Mouse (Mus musculus): ENCODE measurements around the gene Serpinh1. TPM values are rescaled to one million over a fixed set of nuclear protein-coding genes. Genes with fewer than 3 reads are reported as not detected.

The Serpinh1 gene
- polyA plus RNA-seq, 1 experiment, result 47.9 TPM

DNA sequence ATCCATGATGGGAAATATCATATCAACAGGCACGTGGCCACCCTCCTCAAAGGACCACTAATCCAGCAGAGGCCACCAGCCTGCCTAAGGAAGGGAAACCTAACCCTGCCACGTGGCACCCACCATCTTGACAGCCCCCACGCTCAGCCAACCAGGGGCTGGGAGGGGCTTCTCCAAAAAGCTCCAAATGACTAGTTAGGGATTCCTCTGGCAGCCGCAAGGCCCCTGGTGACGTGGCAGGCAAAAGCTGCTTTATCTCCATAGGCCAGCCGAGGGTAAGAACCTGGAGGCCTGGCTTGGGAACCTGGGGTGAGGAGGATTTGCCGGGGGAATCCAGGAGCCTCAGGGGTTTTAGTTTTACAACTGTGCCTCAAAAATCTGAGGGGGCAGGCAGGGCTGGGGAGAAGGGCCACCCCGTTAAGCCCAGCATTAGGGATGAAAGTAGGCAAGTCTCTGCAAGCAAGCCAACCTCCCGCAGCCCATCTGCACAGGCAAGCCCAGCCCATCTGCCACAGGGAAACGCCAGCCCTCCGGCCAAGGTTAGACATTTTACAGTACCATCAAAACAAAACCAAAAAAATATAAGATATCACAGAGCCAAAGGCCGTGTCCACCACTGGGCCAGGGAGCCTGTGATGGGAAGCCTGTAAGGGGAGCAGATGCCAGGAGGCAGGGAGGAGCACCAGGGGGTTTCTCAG, 1.8 kb downstream of the Serpinh1 start:
- TF ChIP-seq POLR2A (IDR thresholded peaks at IDR 0.05; ENCODE audit: borderline replicate concordance, control insufficient read depth, low read depth, low read length), result no peak
- no peak for TF ChIP-seq CTCF (IDR thresholded peaks at IDR 0.05; ENCODE audit: control insufficient read depth, insufficient read depth, low read length)
- Histone ChIP-seq H3K4me1 (ENCODE audit: control insufficient read depth, insufficient read depth, low read length) (no peaks in the 10 kb centered on the region), H3K27ac (ENCODE audit: control insufficient read depth, insufficient read depth, low read depth, low read length, poor library complexity) (no peak overlapping the region), H3K4me3 (replicated peaks; ENCODE audit: control insufficient read depth, low read depth, low read length) (no peak overlapping the region)
- WGBS, result 80% methylated on average over 12 of the region's 12 CpGs

DNA sequence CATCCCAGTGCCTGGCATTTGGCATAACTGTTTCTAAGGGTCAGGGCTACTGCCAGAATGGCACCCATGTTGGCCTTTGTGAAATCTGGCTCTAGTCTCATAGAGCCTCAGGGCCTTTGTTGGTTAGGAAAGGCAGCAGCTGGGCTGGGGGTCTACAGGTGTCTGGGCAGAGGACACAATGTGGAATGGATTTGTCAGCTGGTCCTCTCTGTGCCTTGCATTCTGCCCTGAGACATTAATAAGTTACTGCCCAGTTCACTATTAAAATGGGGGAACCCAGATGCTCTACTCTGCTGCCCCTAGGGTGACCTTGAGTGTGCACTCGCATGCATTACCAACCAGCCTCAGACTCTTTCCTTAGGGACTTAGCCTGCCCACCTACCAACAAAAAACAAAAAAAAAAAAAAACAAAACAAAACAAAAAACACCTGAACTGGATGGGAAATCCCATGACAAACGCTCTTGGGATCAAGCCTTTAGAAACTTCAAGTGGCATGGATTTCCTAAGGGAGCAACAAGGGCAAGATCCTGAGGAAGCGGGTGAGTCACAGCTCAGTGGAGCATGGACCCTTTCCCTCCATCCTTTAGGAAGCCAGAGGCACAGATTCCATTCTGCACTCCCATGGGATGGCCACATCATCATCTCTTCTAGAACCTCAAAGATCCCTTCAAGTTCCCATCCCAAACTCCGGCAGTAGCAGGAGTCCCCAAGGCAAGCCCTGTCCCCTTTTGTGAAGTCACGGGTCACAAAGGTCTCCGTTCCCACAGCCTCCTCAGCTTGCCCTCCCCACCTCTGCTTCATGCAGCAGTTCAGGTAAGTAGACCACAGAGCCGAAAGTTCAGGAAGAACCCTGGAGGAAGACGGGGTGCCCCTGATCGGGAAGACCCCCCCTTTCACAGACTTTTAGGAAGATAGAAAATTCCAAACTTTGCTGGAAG, 3.0 kb downstream of the Serpinh1 start:
- H3K4me1 ChIP-seq (ENCODE audit: control insufficient read depth, insufficient read depth, low read length), result no peaks in the 10 kb centered on the region
- no peak overlapping the region for H3K27ac ChIP-seq (ENCODE audit: control insufficient read depth, insufficient read depth, low read depth, low read length, poor library complexity)
- H3K4me3 ChIP-seq (replicated peaks; ENCODE audit: control insufficient read depth, low read depth, low read length), result no peak overlapping the region
- TF ChIP-seq CTCF (IDR thresholded peaks at IDR 0.05; ENCODE audit: control insufficient read depth, insufficient read depth, low read length), result no peak
- TF ChIP-seq POLR2A (IDR thresholded peaks at IDR 0.05; ENCODE audit: borderline replicate concordance, control insufficient read depth, low read depth, low read length), result no peak
- 79% methylated on average over 9 of the region's 9 CpGs for WGBS

DNA sequence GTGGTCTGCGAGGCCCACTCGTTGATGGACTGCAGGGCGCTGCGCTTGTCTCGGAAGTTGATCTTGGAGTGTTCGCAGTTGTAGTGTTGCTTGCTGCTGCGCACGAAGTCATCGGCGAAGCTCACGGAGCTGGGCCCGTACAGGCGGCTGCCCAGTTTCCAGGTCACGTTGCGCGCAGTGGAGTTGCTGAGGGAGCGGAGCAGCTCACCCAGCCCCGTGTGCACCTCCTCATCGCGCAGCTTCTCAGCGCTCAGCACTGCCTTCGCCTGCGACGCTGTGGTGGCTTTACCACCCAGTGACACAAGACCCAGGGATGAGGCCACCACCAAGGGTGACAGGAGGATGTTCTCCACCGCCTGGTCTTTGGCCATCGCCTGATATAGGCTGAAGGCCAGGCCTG, 4.2 kb downstream of the Serpinh1 start:
- 92% methylated on average over 26 of the region's 26 CpGs for WGBS
- no peak for TF ChIP-seq POLR2A (IDR thresholded peaks at IDR 0.05; ENCODE audit: borderline replicate concordance, control insufficient read depth, low read depth, low read length)
- TF ChIP-seq CTCF (IDR thresholded peaks at IDR 0.05; ENCODE audit: control insufficient read depth, insufficient read depth, low read length), result no peak
- no peak overlapping the region for H3K4me3 ChIP-seq (replicated peaks; ENCODE audit: control insufficient read depth, low read depth, low read length)
- no peak overlapping the region for H3K27ac ChIP-seq (ENCODE audit: control insufficient read depth, insufficient read depth, low read depth, low read length, poor library complexity)
- no peaks in the 10 kb centered on the region for H3K4me1 ChIP-seq (ENCODE audit: control insufficient read depth, insufficient read depth, low read length)

DNA sequence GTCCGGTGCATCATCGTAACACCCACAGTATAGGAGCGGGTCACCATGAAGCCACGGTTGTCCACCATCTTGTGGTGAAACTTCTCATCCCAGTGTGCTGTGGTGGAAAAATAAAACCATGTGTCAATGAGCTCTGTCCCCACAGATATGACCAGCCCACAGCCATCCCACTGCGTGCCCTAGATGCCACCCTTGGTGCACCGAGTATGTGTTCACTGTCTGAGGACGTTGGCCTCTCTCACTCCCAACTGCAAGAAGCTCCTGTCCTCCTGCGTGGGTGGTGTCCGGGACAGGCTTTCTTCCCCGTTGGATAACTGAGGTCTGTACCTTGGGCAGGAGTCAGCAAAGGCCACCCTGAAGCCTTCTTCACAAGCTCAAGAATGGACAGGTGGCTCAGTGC, 5.8 kb downstream of the Serpinh1 start:
- H3K4me1 ChIP-seq (ENCODE audit: control insufficient read depth, insufficient read depth, low read length), result no peaks in the 10 kb centered on the region
- no peak overlapping the region for H3K27ac ChIP-seq (ENCODE audit: control insufficient read depth, insufficient read depth, low read depth, low read length, poor library complexity)
- WGBS, result 91% methylated on average over 10 of the region's 10 CpGs
- TF ChIP-seq CTCF (IDR thresholded peaks at IDR 0.05; ENCODE audit: control insufficient read depth, insufficient read depth, low read length) (no peak), POLR2A (IDR thresholded peaks at IDR 0.05; ENCODE audit: borderline replicate concordance, control insufficient read depth, low read depth, low read length) (no peak)
- no peak overlapping the region for H3K4me3 ChIP-seq (replicated peaks; ENCODE audit: control insufficient read depth, low read depth, low read length)

DNA sequence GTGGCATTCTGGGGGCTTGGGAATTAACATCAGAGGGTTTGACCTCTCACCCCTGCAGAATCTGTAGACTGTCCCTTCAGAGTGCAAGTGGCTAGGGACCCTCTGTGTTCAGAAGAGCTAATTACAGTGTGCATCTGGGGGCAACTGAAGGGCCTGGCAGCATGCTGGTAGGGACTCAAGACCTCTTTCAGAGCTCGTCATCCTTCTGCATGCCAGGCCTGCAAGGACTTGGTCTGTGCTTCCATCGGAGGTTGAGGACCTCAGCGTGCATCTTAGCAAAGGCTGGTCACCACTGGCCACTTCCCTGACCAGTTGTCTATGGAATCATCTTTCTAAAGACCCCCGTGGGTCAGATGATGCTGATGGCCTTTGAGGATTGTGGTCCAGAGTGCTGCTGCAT, 9.5 kb downstream of the Serpinh1 start:
- H3K4me1 ChIP-seq (ENCODE audit: control insufficient read depth, insufficient read depth, low read length), result no peaks in the 10 kb centered on the region
- H3K4me3 ChIP-seq (replicated peaks; ENCODE audit: control insufficient read depth, low read depth, low read length), result no peak overlapping the region
- no peak overlapping the region for H3K27ac ChIP-seq (ENCODE audit: control insufficient read depth, insufficient read depth, low read depth, low read length, poor library complexity)
- TF ChIP-seq POLR2A (IDR thresholded peaks at IDR 0.05; ENCODE audit: borderline replicate concordance, control insufficient read depth, low read depth, low read length), result no peak
- WGBS, result 80% methylated on average over 4 of the region's 4 CpGs

DNA sequence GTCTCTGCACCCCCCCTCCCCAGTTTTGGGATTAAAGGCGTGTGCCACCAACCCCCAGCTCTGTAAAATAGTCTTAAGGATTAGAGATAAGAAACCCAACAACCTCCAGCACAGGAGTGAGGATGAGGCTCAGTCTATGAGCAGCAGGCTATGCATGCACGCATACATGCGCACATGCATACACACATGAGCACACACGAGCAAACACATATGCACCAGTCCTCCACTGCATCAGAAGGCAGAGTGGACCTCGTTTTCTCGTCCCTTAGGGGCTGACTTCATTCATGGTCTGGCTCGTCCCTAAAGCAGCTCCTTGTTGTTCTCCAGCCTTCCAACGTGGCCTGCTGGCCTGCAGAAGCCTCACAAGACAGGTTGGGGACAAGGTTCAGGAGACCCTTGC, 12.3 kb downstream of the Serpinh1 start:
- 74% methylated on average over 8 of the region's 8 CpGs for WGBS
- Histone ChIP-seq H3K27ac (ENCODE audit: control insufficient read depth, insufficient read depth, low read depth, low read length, poor library complexity) (no peak overlapping the region), H3K4me1 (ENCODE audit: control insufficient read depth, insufficient read depth, low read length) (no peaks in the 10 kb centered on the region), H3K4me3 (replicated peaks; ENCODE audit: control insufficient read depth, low read depth, low read length) (no peak overlapping the region)
- TF ChIP-seq POLR2A (IDR thresholded peaks at IDR 0.05; ENCODE audit: borderline replicate concordance, control insufficient read depth, low read depth, low read length), result no peak
- TF ChIP-seq CTCF (IDR thresholded peaks at IDR 0.05; ENCODE audit: control insufficient read depth, insufficient read depth, low read length), result no peak

DNA sequence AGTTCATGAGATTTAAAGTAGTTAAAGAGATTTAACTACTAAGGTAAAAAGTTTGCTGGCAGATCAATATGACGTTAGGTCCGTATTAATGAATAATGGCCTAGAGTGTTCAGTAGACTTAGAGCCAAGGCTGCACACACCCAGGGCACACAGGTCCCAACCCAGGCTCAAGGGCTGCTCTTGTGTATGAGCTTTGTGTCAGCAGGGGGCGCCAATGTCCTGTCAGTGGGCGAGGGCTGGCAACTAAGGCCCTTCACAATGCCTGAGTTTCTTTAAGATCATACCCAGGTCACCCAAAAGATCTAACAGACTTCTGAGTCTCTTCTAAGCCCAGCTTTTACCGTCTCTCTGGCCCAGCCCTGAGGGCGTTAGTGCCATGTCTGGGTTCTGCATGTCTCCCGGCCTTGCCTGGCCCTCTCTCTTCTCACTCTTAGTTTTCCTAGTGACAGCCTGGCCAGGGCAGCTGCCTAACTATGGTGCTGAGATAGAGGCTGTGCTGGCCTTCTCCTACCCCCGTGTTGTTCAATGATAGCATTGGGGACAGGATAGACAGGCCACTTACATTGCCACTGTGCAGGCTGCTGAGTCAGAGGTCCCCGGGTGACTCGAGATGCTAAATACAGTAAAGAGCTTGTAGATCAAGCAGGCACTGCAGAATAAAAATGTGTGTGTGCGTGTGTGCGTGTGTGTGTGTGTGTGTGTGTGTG, 20.1 kb downstream of the Serpinh1 start:
- H3K27ac ChIP-seq (ENCODE audit: control insufficient read depth, insufficient read depth, low read depth, low read length, poor library complexity), result no peak overlapping the region
- H3K4me3 ChIP-seq (replicated peaks; ENCODE audit: control insufficient read depth, low read depth, low read length), result no peak overlapping the region
- H3K4me1 ChIP-seq (ENCODE audit: control insufficient read depth, insufficient read depth, low read length), result no peaks in the 10 kb centered on the region
- WGBS, result 43% methylated on average over 12 of the region's 12 CpGs
- TF ChIP-seq CTCF (IDR thresholded peaks at IDR 0.05; ENCODE audit: control insufficient read depth, insufficient read depth, low read length) (peak; percentile 72), POLR2A (IDR thresholded peaks at IDR 0.05; ENCODE audit: borderline replicate concordance, control insufficient read depth, low read depth, low read length) (no peak)

DNA sequence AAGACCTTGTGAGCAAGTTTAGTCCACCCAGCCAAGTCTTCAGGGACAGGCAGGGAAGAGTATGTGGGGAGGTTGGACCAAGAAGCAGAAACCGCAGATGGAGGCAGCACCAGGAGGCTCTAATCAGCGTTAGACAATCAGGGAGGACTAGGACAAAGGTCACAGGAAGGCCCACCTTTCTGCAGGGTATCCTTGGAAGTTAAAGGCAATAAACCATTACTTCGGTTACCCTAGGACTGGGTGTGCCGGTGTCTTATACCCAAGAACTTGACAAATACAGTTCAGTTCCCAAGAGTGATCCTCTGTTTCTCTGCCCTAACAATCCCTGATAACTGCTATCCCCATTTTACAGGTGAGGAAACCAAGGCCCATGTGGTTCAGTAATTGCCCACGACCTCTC, 23.0 kb downstream of the Serpinh1 start:
- WGBS, result 84% methylated on average over 5 of the region's 5 CpGs
- TF ChIP-seq CTCF (IDR thresholded peaks at IDR 0.05; ENCODE audit: control insufficient read depth, insufficient read depth, low read length) (no peak), POLR2A (IDR thresholded peaks at IDR 0.05; ENCODE audit: borderline replicate concordance, control insufficient read depth, low read depth, low read length) (no peak)
- H3K4me3 ChIP-seq (replicated peaks; ENCODE audit: control insufficient read depth, low read depth, low read length), result no peak overlapping the region
- H3K27ac ChIP-seq (ENCODE audit: control insufficient read depth, insufficient read depth, low read depth, low read length, poor library complexity), result no peak overlapping the region
- no peaks in the 10 kb centered on the region for H3K4me1 ChIP-seq (ENCODE audit: control insufficient read depth, insufficient read depth, low read length)
